Mouse (Mus musculus) lung, adult 2 months (tissue): ENCODE measurements at regions not wholly inside any gene's neighbourhood (a gene's known extent, or its start where the extent isn't known, plus 50 kb on each side); places are given as distances from the start of the nearest gene placed in this dataset.

Experiments
- DNase-seq: peaks from one replicate; pipeline ENCODE4 v3.0.0; 2022
- H3K4me1 ChIP-seq: fragments of 200-500 bp; 2 replicates; pipeline ENCODE4 v1.6.1; 2011; ENCODE audit warnings: low read length; ENCODE audit not compliant: control insufficient read depth, insufficient read depth
- H3K4me3 ChIP-seq: fragments of 200-500 bp; replicated peaks from 2 replicates; pipeline ENCODE3; 2011; ENCODE audit warnings: low read depth, mild to moderate bottlenecking, control low read depth, low read length; ENCODE audit errors: extremely low read depth
- CTCF ChIP-seq: fragments of 200-500 bp; IDR thresholded peaks from 2 replicates; pipeline ENCODE4 v1.5.1; 2011; ENCODE audit warnings: mild to moderate bottlenecking, low read length, control low read depth; ENCODE audit not compliant: insufficient read depth
- POLR2A ChIP-seq: fragments of 200-500 bp; IDR thresholded peaks from 2 replicates; pipeline ENCODE4 v1.6.1; 2011; ENCODE audit warnings: low read depth, mild to moderate bottlenecking, control low read depth, low read length, borderline replicate concordance; ENCODE audit errors: extremely low read depth
- WGBS: fragments of 180-500 bp; shearing (Covaris S2); methylation state at CpG from one replicate; pipeline ENCODE4 v1.1.7; 2018; 5-methylcytosine and 5-hydroxymethylcytosine counted together

GRCm38 (mm10) chr13:101980171-101980835 lies 212.3 kb upstream of the Pik3r1 start:
- DNase-seq = no peak
- Histone ChIP-seq H3K4me3 (no peak overlapping the region), H3K4me1 (no peaks in the 10 kb centered on the region; the same call in none of the 2 replicates)
- 55% methylated on average over 4 of the region's 4 CpGs for WGBS
- TF ChIP-seq CTCF (no peak), POLR2A (no peak)

GRCm38 (mm10) chr13:101988637-101989413 lies 220.8 kb upstream of the Pik3r1 start:
- no peak for DNase-seq
- 73% methylated on average over 9 of the region's 9 CpGs for WGBS
- TF ChIP-seq POLR2A = no peak
- TF ChIP-seq CTCF = no peak
- no peaks in the 10 kb centered on the region for H3K4me1 ChIP-seq
- no peak overlapping the region for H3K4me3 ChIP-seq

GRCm38 (mm10) chr13:101991729-101992128 lies 223.7 kb upstream of the Pik3r1 start:
- no peak for DNase-seq
- peaks cover 3% of the 10 kb centered on the region; the same call in 1 of the 2 replicates for H3K4me1 ChIP-seq
- no peak overlapping the region for H3K4me3 ChIP-seq
- WGBS = 81% methylated on average over 1 of the region's 1 CpGs
- TF ChIP-seq POLR2A (no peak), CTCF (no peak)

- no peak overlapping the region for H3K4me3 ChIP-seq
- H3K4me1 ChIP-seq = peaks cover 3% of the 10 kb centered on the region; the same call in 1 of the 2 replicates
- no peak for DNase-seq
- 47% methylated on average over 3 of the region's 3 CpGs for WGBS
- no peak for TF ChIP-seq CTCF
- TF ChIP-seq POLR2A = no peak
Observed at GRCm38 (mm10) chr13:101994779-101995178, 226.8 kb upstream of the Pik3r1 start.

GRCm38 (mm10) chr13:101995529-101995928 lies 227.5 kb upstream of the Pik3r1 start:
- TF ChIP-seq CTCF = no peak
- no peak for TF ChIP-seq POLR2A
- DNase-seq = no peak
- H3K4me1 ChIP-seq = peaks cover 3% of the 10 kb centered on the region; the same call in 1 of the 2 replicates
- H3K4me3 ChIP-seq = no peak overlapping the region
- 71% methylated on average over 2 of the region's 2 CpGs for WGBS

GRCm38 (mm10) chr13:101996144-101996543 lies 228.1 kb upstream of the Pik3r1 start:
- no peak overlapping the region for H3K4me3 ChIP-seq
- H3K4me1 ChIP-seq = peaks cover 3% of the 10 kb centered on the region; the same call in 1 of the 2 replicates
- no peak for DNase-seq
- TF ChIP-seq CTCF (no peak), POLR2A (no peak)
- WGBS = 65% methylated on average over 5 of the region's 5 CpGs

GRCm38 (mm10) chr13:101997415-101997814 lies 229.4 kb upstream of the Pik3r1 start:
- Histone ChIP-seq H3K4me3 (no peak overlapping the region), H3K4me1 (peaks cover 3% of the 10 kb centered on the region; the same call in 1 of the 2 replicates)
- DNase-seq = no peak
- 83% methylated on average over 2 of the region's 2 CpGs for WGBS
- TF ChIP-seq POLR2A = no peak
- no peak for TF ChIP-seq CTCF

GRCm38 (mm10) chr13:102006565-102006964 lies 238.5 kb upstream of the Pik3r1 start:
- no peak for DNase-seq
- Histone ChIP-seq H3K4me3 (no peak overlapping the region), H3K4me1 (no peaks in the 10 kb centered on the region)
- 58% methylated on average over 5 of the region's 5 CpGs for WGBS
- no peak for TF ChIP-seq POLR2A
- no peak for TF ChIP-seq CTCF

GRCm38 (mm10) chr13:102011965-102012364 lies 243.9 kb upstream of the Pik3r1 start:
- no peak for DNase-seq
- 58% methylated on average over 2 of the region's 2 CpGs for WGBS

More at GRCm38 (mm10) chr13:102011965-102012364, 243.9 kb upstream of the Pik3r1 start:
- H3K4me3 ChIP-seq = no peak overlapping the region
- H3K4me1 ChIP-seq = no peaks in the 10 kb centered on the region
- TF ChIP-seq CTCF = no peak
- TF ChIP-seq POLR2A = no peak
